Mouse (Mus musculus) stomach, embryonic 14.5 days (tissue): ENCODE measurements around the gene Cipc. TPM values are rescaled to one million over a fixed set of nuclear protein-coding genes. Genes with fewer than 3 reads are reported as not detected.
A peak's percentile ranks its signal among the peaks of the same experiment; 100 is the strongest.

ENCODE experiments used
- ATAC-seq: fragments of 200-750 bp; cut with Nextera tagmentation; 2 replicates; pipeline ENCODE4 v1.8.0; 2017; ENCODE audit warnings: low read depth, moderate TSS enrichment; ENCODE audit not compliant: insufficient number of reproducible peaks, insufficient read depth, low FRiP score
- H3K27ac ChIP-seq: fragments of 300-500 bp; sonication (generic); 2 replicates; pipeline ENCODE4 v1.5.1; 2014; ENCODE audit warnings: mild to moderate bottlenecking, low read length, moderate library complexity, mixed read lengths
- H3K27me3 ChIP-seq: fragments of 300-500 bp; sonication (generic); 2 replicates; pipeline ENCODE4 v1.6.1; 2014; ENCODE audit warnings: low read length, control low read depth, mixed read lengths; ENCODE audit not compliant: control insufficient read depth, insufficient read depth
- H3K36me3 ChIP-seq: fragments of 300-500 bp; sonication (generic); 2 replicates; pipeline ENCODE4 v1.6.1; 2014; ENCODE audit warnings: mild to moderate bottlenecking, control low read depth, low read length, moderate library complexity, mixed read lengths; ENCODE audit not compliant: control insufficient read depth, insufficient read depth
- H3K4me1 ChIP-seq: fragments of 300-500 bp; sonication (generic); 2 replicates; pipeline ENCODE4 v1.6.1; 2014; ENCODE audit warnings: low read length, control low read depth, mixed read lengths; ENCODE audit not compliant: control insufficient read depth, insufficient read depth
- H3K4me2 ChIP-seq: fragments of 300-500 bp; sonication (generic); replicated peaks from 2 replicates; pipeline ENCODE4 v1.6.1; 2014; ENCODE audit warnings: low read depth, low read length, control low read depth
- H3K4me3 ChIP-seq: fragments of 300-500 bp; sonication (generic); 2 replicates; pipeline ENCODE4 v1.5.1; 2014; ENCODE audit warnings: low read depth, low read length, control low read depth
- H3K9ac ChIP-seq: fragments of 300-500 bp; sonication (generic); replicated peaks from 2 replicates; pipeline ENCODE4 v1.6.1; 2014; ENCODE audit warnings: low read depth, mild to moderate bottlenecking, control low read depth, low read length, moderate library complexity, mixed read lengths
- H3K9me3 ChIP-seq: fragments of 300-500 bp; sonication (generic); 2 replicates; pipeline ENCODE4 v1.6.1; 2016; ENCODE audit warnings: low read depth, low read length, control low read depth; ENCODE audit not compliant: control insufficient read depth
- WGBS: fragments of 180-500 bp; shearing (Covaris S2); extraction: QIAGEN DNeasy Blood & Tissue Kit; methylation state at CpG from one replicate; pipeline ENCODE4 v1.1.7; 2014; 5-methylcytosine and 5-hydroxymethylcytosine counted together
- polyA plus RNA-seq: library from polyadenylated mRNA; unstranded; fragments of >200 nt; fragmentation: Nextera tagmentation; extraction: Ambion mirVana; gene quantifications from 2 replicates; pipeline ENCODE4 v1.2.1, GENCODE M21; 2014

Gene Cipc
- 20.9 and 22.3 TPM in 2 replicates for polyA plus RNA-seq

- under 1% methylated on average over 64 of the region's 64 CpGs for WGBS
- Histone ChIP-seq H3K4me3 (peak within 1 kb of the TSS; percentile 63), H3K9me3 (no peaks in the 10 kb centered on the region), H3K9ac (peak within 1 kb of the TSS; percentile 88), H3K4me1 (peaks cover 14% of the 10 kb centered on the region), H3K36me3 (no peaks in the 10 kb centered on the region), H3K27me3 (no peaks in the 10 kb centered on the region), H3K27ac (peak within 1 kb of the TSS; percentile 99), H3K4me2 (peak within 1 kb of the TSS; percentile 78)
- ATAC-seq = peak; percentile 99
Observed at GRCm38 (mm10) chr12:86946862-86947574, at the start of gene Cipc. TSS of gene Cipc (plus strand) at chr12:86947043.

GRCm38 (mm10) chr12:86897769-86898273 is 49.0 kb upstream of the Cipc start:
- Histone ChIP-seq H3K4me2 (no peak overlapping the region), H3K36me3 (no peaks in the 10 kb centered on the region), H3K9me3 (no peaks in the 10 kb centered on the region), H3K4me1 (peaks cover 70% of the 10 kb centered on the region), H3K9ac (no peak overlapping the region), H3K4me3 (no peak overlapping the region), H3K27me3 (no peaks in the 10 kb centered on the region), H3K27ac (peak overlapping the region; percentile 99)
- 60% methylated on average over 7 of the region's 7 CpGs for WGBS
- no peak for ATAC-seq

GRCm38 (mm10) chr12:86898448-86898847 is 48.4 kb upstream of the Cipc start:
- Histone ChIP-seq H3K4me3 (no peak overlapping the region), H3K4me2 (no peak overlapping the region), H3K9me3 (no peaks in the 10 kb centered on the region), H3K9ac (no peak overlapping the region), H3K36me3 (no peaks in the 10 kb centered on the region), H3K4me1 (peaks cover 66% of the 10 kb centered on the region), H3K27me3 (no peaks in the 10 kb centered on the region), H3K27ac (no peak overlapping the region; the same call in 1 of the 2 replicates)
- no peak for ATAC-seq
- 70% methylated on average over 3 of the region's 3 CpGs for WGBS

GRCm38 (mm10) chr12:86899461-86900179 is 47.2 kb upstream of the Cipc start:
- H3K36me3 ChIP-seq = no peaks in the 10 kb centered on the region
- peak; percentile 26; the same call in 1 of the 2 replicates for ATAC-seq
- no peaks in the 10 kb centered on the region for H3K9me3 ChIP-seq
- peaks cover 60% of the 10 kb centered on the region for H3K4me1 ChIP-seq
- no peaks in the 10 kb centered on the region for H3K27me3 ChIP-seq
- H3K4me2 ChIP-seq = peak overlapping the region; percentile 10; the same call in 1 of the 2 replicates
- 27% methylated on average over 11 of the region's 11 CpGs for WGBS
- H3K4me3 ChIP-seq = no peak overlapping the region
- peak overlapping the region; percentile 64 for H3K27ac ChIP-seq
- no peak overlapping the region for H3K9ac ChIP-seq

- H3K4me1 ChIP-seq = peaks cover 19% of the 10 kb centered on the region; the same call in 1 of the 2 replicates
- no peak overlapping the region for H3K27ac ChIP-seq
Observed at GRCm38 (mm10) chr12:86903828-86904806, 42.7 kb upstream of the Cipc start.

GRCm38 (mm10) chr12:86905203-86905602 is 41.6 kb upstream of the Cipc start:
- 0 out of 2 replicates have a peak, but pooled peaks have one; percentile 33 for ATAC-seq
- Histone ChIP-seq H3K9me3 (no peaks in the 10 kb centered on the region), H3K36me3 (no peaks in the 10 kb centered on the region), H3K4me1 (peaks cover 9% of the 10 kb centered on the region; the same call in 1 of the 2 replicates), H3K4me2 (no peak overlapping the region), H3K27ac (no peak overlapping the region), H3K9ac (no peak overlapping the region), H3K27me3 (no peaks in the 10 kb centered on the region), H3K4me3 (no peak overlapping the region)
- WGBS = 22% methylated on average over 4 of the region's 4 CpGs

More at GRCm38 (mm10) chr12:86903828-86904806, 42.7 kb upstream of the Cipc start:
- Histone ChIP-seq H3K27me3 (no peaks in the 10 kb centered on the region), H3K4me2 (no peak overlapping the region), H3K36me3 (no peaks in the 10 kb centered on the region), H3K9ac (no peak overlapping the region), H3K4me3 (no peak overlapping the region), H3K9me3 (no peaks in the 10 kb centered on the region)
- no peak for ATAC-seq
- 73% methylated on average over 11 of the region's 11 CpGs for WGBS

- Histone ChIP-seq H3K27me3 (no peaks in the 10 kb centered on the region), H3K4me1 (0 out of 2 replicates have a peak, but pooled peaks cover 2% of the 10 kb centered on the region), H3K4me3 (no peak overlapping the region), H3K9ac (no peak overlapping the region), H3K36me3 (no peaks in the 10 kb centered on the region), H3K27ac (no peak overlapping the region), H3K9me3 (no peaks in the 10 kb centered on the region), H3K4me2 (no peak overlapping the region)
- ATAC-seq = peak; percentile 18; the same call in 1 of the 2 replicates
- WGBS = 61% methylated on average over 7 of the region's 7 CpGs
Observed at GRCm38 (mm10) chr12:86905876-86906275, 41.0 kb upstream of the Cipc start.
